Mouse (Mus musculus) embryonic facial prominence, embryonic 10.5 days (tissue): Measurements from ENCODE around the gene Elf1. TPM values are rescaled to one million over a fixed set of nuclear protein-coding genes. Genes with fewer than 3 reads are reported as not detected.
A peak's percentile ranks its signal among the peaks of the same experiment; 100 is the strongest.

ENCODE experiments used
- DNase-seq: peaks from one replicate; pipeline ENCODE4 v3.0.0-alpha.2; 2017; ENCODE audit warnings: low spot score
- H3K27ac ChIP-seq: fragments of 300-500 bp; sonication (generic); replicated peaks from 2 replicates; pipeline ENCODE4 v1.5.1; 2016; ENCODE audit warnings: mild to moderate bottlenecking
- H3K27me3 ChIP-seq: fragments of 300-500 bp; sonication (generic); replicated peaks from 2 replicates; pipeline ENCODE4 v1.6.1; 2016; ENCODE audit warnings: low read depth, mild to moderate bottlenecking; ENCODE audit not compliant: poor library complexity, severe bottlenecking
- H3K36me3 ChIP-seq: fragments of 300-500 bp; sonication (generic); replicated peaks from 2 replicates; pipeline ENCODE4 v1.6.1; 2016; ENCODE audit warnings: mild to moderate bottlenecking, moderate library complexity
- H3K4me1 ChIP-seq: fragments of 300-500 bp; sonication (generic); 2 replicates; pipeline ENCODE4 v1.6.1; 2016
- H3K4me3 ChIP-seq: fragments of 300-500 bp; sonication (generic); 2 replicates; pipeline ENCODE4 v1.5.1; 2016; ENCODE audit warnings: mild to moderate bottlenecking, moderate library complexity
- H3K9me3 ChIP-seq: fragments of 300-500 bp; sonication (generic); 2 replicates; pipeline ENCODE4 v1.6.1; 2016; ENCODE audit warnings: mild to moderate bottlenecking
- WGBS: fragments of 180-500 bp; shearing (Covaris S2); methylation state at CpG from one replicate; pipeline ENCODE4 v1.1.7; 2016; 5-methylcytosine and 5-hydroxymethylcytosine counted together
- polyA plus RNA-seq: library from polyadenylated mRNA; unstranded; fragments of >200 nt; fragmentation: Nextera tagmentation; extraction: Ambion mirVana; gene quantifications from 2 replicates; pipeline ENCODE4 v1.2.1, GENCODE M21; 2016

Elf1 gene
- polyA plus RNA-seq, 1 experiment from 2014 or later = 5.9 TPM

DNA sequence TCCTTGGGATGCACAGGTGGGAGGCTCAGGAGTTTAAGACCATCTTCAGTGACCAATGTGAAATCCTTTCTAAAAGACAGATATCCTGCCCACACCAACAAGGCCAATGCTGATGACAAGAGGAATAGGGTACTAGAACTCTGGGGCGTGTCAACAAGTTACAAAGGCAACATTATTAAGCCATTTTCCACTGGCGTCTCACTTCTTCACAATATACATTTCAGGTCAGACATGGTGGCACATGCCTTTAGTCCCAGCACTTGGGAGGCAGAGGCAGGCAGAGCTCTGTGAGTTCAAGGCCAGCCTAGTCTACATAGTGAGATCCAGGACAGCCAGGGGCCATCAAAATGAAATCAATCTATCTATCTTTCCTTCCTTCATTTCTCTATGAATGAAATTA, 7.6 kb upstream of the Elf1 start:
- no peak overlapping the region for H3K4me3 ChIP-seq
- no peak overlapping the region for H3K27ac ChIP-seq
- no peaks in the 10 kb centered on the region for H3K9me3 ChIP-seq
- H3K36me3 ChIP-seq = peaks cover 98% of the 10 kb centered on the region
- H3K27me3 ChIP-seq = no peaks in the 10 kb centered on the region
- H3K4me1 ChIP-seq = no peaks in the 10 kb centered on the region
- WGBS = 92% methylated on average over 2 of the region's 2 CpGs
- no peak for DNase-seq

DNA sequence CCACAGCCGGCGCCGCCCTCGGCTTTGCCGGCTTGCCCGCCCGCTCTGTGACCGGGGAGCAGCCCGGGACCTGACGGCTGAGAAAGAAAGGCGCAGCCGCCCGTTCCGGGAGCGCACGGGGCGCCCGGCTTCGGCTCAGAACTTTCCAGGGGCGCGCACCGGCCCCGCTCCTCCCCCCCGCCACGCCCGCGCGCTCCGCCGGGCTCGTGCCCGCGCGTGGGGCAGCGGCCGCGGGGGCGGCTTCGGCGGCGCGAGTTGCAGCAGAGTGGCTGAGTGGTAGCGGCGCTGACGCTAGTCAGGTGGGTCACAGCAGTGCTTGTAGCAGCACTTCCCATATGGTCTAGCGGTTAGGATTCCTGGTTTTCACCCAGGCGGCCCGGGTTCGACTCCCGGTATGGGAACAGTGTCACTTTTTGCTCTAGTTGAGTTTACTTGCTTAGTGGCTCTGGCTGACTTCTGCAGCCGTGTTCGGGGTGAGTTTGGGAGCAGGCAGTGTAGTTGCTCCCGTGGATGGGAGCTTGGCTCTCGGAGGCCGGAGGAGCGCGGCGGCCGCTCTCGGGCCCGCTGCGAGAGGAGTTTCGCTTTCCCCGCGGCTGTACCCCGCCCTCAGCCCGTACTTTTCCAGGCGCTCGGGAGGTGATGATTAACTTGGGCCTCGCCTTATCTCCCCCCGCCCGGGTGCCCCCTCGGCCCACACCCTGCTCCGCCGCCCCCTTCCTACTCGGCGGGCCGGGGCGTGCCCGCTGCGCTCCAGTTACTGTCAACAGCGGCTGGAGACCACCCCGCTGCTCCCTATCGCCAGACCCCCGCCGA, 551 bp downstream of the Elf1 start, which contains the start of gene Wbp4:
Wbp4 (minus strand) TSS at position 182 of the 813 bp plus-strand sequence.
- WGBS = under 1% methylated on average over 86 of the region's 86 CpGs

GRCm38 (mm10) chr14:79482251-79482661, 1.3 kb downstream of the Elf1 start:
- H3K27me3 ChIP-seq = no peaks in the 10 kb centered on the region; the same call in 1 of the 2 replicates
- H3K4me3 ChIP-seq = peak overlapping the region; percentile 93
- H3K9me3 ChIP-seq = no peaks in the 10 kb centered on the region
- no peak for DNase-seq
- H3K4me1 ChIP-seq = peaks cover 48% of the 10 kb centered on the region
- WGBS = under 1% methylated on average over 11 of the region's 11 CpGs
- peak overlapping the region; percentile 100 for H3K27ac ChIP-seq
- peaks cover 23% of the 10 kb centered on the region for H3K36me3 ChIP-seq

More for the DNA sequence above, 551 bp downstream of the Elf1 start, which contains the start of gene Wbp4:
- Histone ChIP-seq H3K4me1 (peaks cover 40% of the 10 kb centered on the region), H3K36me3 (peaks cover 29% of the 10 kb centered on the region), H3K27ac (peak within 1 kb of the TSS; percentile 100), H3K9me3 (no peaks in the 10 kb centered on the region), H3K4me3 (peak within 1 kb of the TSS; percentile 93), H3K27me3 (no peaks in the 10 kb centered on the region; the same call in 1 of the 2 replicates)
- peak; percentile 96 for DNase-seq

GRCm38 (mm10) chr14:79482747-79483355, 1.9 kb downstream of the Elf1 start:
- Histone ChIP-seq H3K9me3 (no peaks in the 10 kb centered on the region), H3K27me3 (no peaks in the 10 kb centered on the region; the same call in 1 of the 2 replicates), H3K4me1 (peaks cover 53% of the 10 kb centered on the region), H3K4me3 (peak overlapping the region; percentile 93), H3K36me3 (peaks cover 17% of the 10 kb centered on the region), H3K27ac (peak overlapping the region; percentile 100)
- 24% methylated on average over 15 of the region's 15 CpGs for WGBS
- DNase-seq = peak; percentile 38

GRCm38 (mm10) chr14:79483611-79484120, 2.7 kb downstream of the Elf1 start:
- DNase-seq = no peak
- peaks cover 57% of the 10 kb centered on the region for H3K4me1 ChIP-seq

DNA sequence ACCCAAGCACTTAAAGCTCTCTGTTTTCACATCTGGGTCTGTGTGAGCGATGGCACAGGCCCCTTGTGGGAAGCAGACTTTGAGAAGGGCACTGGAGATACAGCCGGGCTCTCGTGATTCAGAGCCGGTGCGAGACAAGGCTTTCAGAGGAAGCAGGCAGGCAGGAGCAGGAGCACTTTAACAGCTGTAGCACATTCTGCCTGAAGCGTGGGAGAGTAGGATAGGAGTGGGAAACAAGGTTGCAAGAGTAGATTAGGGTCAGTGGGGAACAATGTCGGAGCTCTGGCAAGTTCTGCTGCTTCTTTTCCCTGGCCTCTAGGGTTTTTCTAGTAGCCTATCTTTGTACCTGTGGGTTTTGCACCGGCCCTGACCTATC, 5.6 kb downstream of the Elf1 start:
- DNase-seq = no peak
- 19% methylated on average over 8 of the region's 8 CpGs for WGBS
- Histone ChIP-seq H3K9me3 (no peaks in the 10 kb centered on the region), H3K4me1 (peaks cover 47% of the 10 kb centered on the region), H3K36me3 (no peaks in the 10 kb centered on the region; the same call in 1 of the 2 replicates), H3K27ac (peak overlapping the region; percentile 69), H3K4me3 (peak overlapping the region; percentile 52), H3K27me3 (no peaks in the 10 kb centered on the region; the same call in 1 of the 2 replicates)

More at GRCm38 (mm10) chr14:79483611-79484120, 2.7 kb downstream of the Elf1 start:
- Histone ChIP-seq H3K4me3 (peak overlapping the region; percentile 93; the same call in 1 of the 2 replicates), H3K27me3 (no peaks in the 10 kb centered on the region; the same call in 1 of the 2 replicates), H3K9me3 (no peaks in the 10 kb centered on the region), H3K27ac (peak overlapping the region; percentile 100; the same call in 1 of the 2 replicates), H3K36me3 (peaks cover 9% of the 10 kb centered on the region)
- 63% methylated on average over 8 of the region's 8 CpGs for WGBS

DNA sequence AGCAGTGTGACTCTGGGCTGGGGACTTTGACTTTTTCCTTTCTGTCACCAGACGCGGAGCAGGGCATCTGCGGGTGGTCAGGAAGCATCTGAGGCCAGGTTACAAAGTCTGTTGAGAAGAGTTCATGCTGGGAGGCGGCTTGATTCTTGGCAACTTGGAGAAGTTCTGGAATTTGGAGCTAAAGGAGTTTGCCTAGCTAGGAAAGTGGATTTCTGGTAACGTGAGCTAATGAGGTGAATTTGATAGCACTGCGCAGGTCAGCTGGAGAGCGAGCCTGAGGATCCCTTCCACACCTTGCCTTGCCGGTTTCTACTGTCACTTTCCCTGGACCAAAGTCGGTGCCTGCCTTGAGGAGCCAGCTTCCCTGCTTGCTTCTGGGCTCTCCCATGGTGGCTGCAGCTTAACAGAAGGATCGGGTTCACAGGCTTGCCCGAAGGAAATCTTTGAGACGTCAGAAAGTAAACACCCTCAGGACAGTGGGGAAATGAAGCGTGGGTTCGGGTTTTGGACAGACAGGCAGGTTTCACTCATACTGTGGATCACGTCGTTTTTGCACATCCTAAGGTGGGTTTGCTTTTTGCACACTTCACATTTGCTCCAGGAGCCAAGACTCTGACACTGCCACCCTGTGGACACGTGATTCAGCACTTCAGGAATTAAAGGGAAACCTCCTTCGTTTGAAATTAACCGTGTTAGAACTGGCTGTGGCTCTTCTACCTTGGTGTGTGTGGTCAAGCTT, 6.2 kb downstream of the Elf1 start:
- H3K27ac ChIP-seq = peak overlapping the region; percentile 69; the same call in 1 of the 2 replicates
- no peaks in the 10 kb centered on the region for H3K9me3 ChIP-seq
- H3K4me3 ChIP-seq = peak overlapping the region; percentile 52
- H3K4me1 ChIP-seq = peaks cover 47% of the 10 kb centered on the region
- peak; percentile 46 for DNase-seq
- no peaks in the 10 kb centered on the region; the same call in 1 of the 2 replicates for H3K27me3 ChIP-seq
- H3K36me3 ChIP-seq = no peaks in the 10 kb centered on the region; the same call in 1 of the 2 replicates
- 4% methylated on average over 19 of the region's 19 CpGs for WGBS

DNA sequence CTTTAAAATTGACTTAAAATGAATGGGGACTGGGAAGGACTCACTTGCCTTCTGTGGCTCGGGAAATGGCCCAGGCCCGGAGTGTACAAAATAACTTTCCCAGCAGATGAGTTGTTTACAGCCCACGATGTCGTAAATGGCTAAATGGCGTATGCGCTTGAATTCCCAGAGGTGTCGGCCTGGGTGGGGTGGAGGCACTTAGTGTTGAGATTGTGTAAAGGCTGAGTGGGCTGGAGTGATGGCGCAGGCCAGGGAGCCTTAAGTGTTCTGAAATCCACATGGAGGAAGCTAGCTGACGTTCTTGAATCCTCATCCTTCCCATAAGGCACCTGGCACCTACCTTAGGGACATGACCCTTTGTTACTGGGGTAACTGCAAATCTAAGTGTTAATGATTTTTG, 7.5 kb downstream of the Elf1 start:
- no peaks in the 10 kb centered on the region for H3K9me3 ChIP-seq
- DNase-seq = no peak
- peaks cover 38% of the 10 kb centered on the region for H3K4me1 ChIP-seq
- no peak overlapping the region for H3K4me3 ChIP-seq
- no peak overlapping the region for H3K27ac ChIP-seq
- WGBS = 87% methylated on average over 9 of the region's 9 CpGs
- no peaks in the 10 kb centered on the region; the same call in 1 of the 2 replicates for H3K27me3 ChIP-seq
- H3K36me3 ChIP-seq = no peaks in the 10 kb centered on the region; the same call in 1 of the 2 replicates

- WGBS = 82% methylated on average over 12 of the region's 12 CpGs
- Histone ChIP-seq H3K27me3 (no peaks in the 10 kb centered on the region; the same call in 1 of the 2 replicates), H3K36me3 (no peaks in the 10 kb centered on the region; the same call in 1 of the 2 replicates), H3K27ac (no peak overlapping the region), H3K4me3 (no peak overlapping the region), H3K9me3 (no peaks in the 10 kb centered on the region), H3K4me1 (peaks cover 37% of the 10 kb centered on the region)
- DNase-seq = no peak
Observed at GRCm38 (mm10) chr14:79489150-79489549, 8.2 kb downstream of the Elf1 start.

- H3K27ac ChIP-seq = no peak overlapping the region
- H3K4me1 ChIP-seq = peaks cover 40% of the 10 kb centered on the region
- no peaks in the 10 kb centered on the region; the same call in 1 of the 2 replicates for H3K36me3 ChIP-seq
- no peak overlapping the region for H3K4me3 ChIP-seq
- H3K27me3 ChIP-seq = no peaks in the 10 kb centered on the region; the same call in 1 of the 2 replicates
- no peaks in the 10 kb centered on the region for H3K9me3 ChIP-seq
- 80% methylated on average over 3 of the region's 3 CpGs for WGBS
- DNase-seq = no peak
Observed at GRCm38 (mm10) chr14:79490246-79490645, 9.3 kb downstream of the Elf1 start.

- 63% methylated on average over 6 of the region's 6 CpGs for WGBS
- Histone ChIP-seq H3K4me3 (no peak overlapping the region), H3K9me3 (no peaks in the 10 kb centered on the region), H3K36me3 (no peaks in the 10 kb centered on the region; the same call in 1 of the 2 replicates), H3K27me3 (no peaks in the 10 kb centered on the region), H3K27ac (peak overlapping the region; percentile 51; the same call in 1 of the 2 replicates), H3K4me1 (peaks cover 13% of the 10 kb centered on the region)
- no peak for DNase-seq
Observed at GRCm38 (mm10) chr14:79494349-79494748, 13.4 kb downstream of the Elf1 start.

DNA sequence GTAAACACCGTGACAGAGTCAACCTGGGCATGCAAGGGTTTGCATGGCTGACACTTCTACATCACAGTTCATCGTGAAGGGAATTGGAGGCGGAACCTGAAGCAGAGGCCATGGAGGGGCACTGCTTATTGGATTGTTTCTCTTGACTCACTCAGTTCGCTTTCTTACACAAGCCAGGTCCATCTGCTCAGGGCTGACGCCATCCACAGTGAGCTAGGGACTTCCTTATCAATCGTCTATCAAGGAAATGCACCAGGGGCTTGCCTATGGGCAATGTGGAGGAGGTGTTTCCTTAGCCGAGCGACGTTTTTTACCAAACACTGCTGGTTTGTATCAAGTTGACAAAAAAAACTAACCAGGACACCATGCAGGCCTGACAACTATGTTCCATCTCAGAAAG, 18.3 kb downstream of the Elf1 start:
- Histone ChIP-seq H3K27me3 (no peaks in the 10 kb centered on the region), H3K9me3 (no peaks in the 10 kb centered on the region), H3K36me3 (peaks cover 7% of the 10 kb centered on the region; the same call in 1 of the 2 replicates), H3K4me3 (no peak overlapping the region), H3K4me1 (peaks cover 6% of the 10 kb centered on the region), H3K27ac (no peak overlapping the region)
- WGBS = 83% methylated on average over 9 of the region's 9 CpGs
- DNase-seq = no peak
